Mouse (Mus musculus) liver, embryonic 16.5 days (tissue): ENCODE measurements around the gene Ihh. TPM values are rescaled to one million over a fixed set of nuclear protein-coding genes. Genes with fewer than 3 reads are reported as not detected.

Experiments
- ATAC-seq: fragments of 200-750 bp; cut with Nextera tagmentation; 2 replicates; pipeline ENCODE4 v1.8.0; 2017; ENCODE audit warnings: low read depth, mild to moderate bottlenecking, moderate number of reproducible peaks, moderate library complexity
- H3K27ac ChIP-seq: fragments of 300-500 bp; sonication (generic); 2 replicates; pipeline ENCODE4 v1.5.1; 2014; ENCODE audit warnings: mild to moderate bottlenecking, low read length
- H3K27me3 ChIP-seq: fragments of 300-500 bp; sonication (generic); 2 replicates; pipeline ENCODE4 v1.6.1; 2014; ENCODE audit warnings: low read depth, low read length, mixed read lengths; ENCODE audit not compliant: control insufficient read depth, insufficient read depth
- H3K36me3 ChIP-seq: fragments of 300-500 bp; sonication (generic); 2 replicates; pipeline ENCODE4 v1.6.1; 2014; ENCODE audit warnings: mild to moderate bottlenecking; ENCODE audit not compliant: control insufficient read depth, insufficient read depth
- H3K4me1 ChIP-seq: fragments of 300-500 bp; sonication (generic); 2 replicates; pipeline ENCODE4 v1.6.1; 2014; ENCODE audit warnings: low read depth, low read length, mixed read lengths; ENCODE audit not compliant: control insufficient read depth
- H3K4me2 ChIP-seq: fragments of 300-500 bp; sonication (generic); 2 replicates; pipeline ENCODE4 v1.6.1; 2014; ENCODE audit warnings: low read depth, low read length, mixed read lengths
- H3K4me3 ChIP-seq: fragments of 300-500 bp; sonication (generic); 2 replicates; pipeline ENCODE4 v1.5.1; 2014; ENCODE audit warnings: low read depth, mild to moderate bottlenecking, low read length
- H3K9ac ChIP-seq: fragments of 300-500 bp; sonication (generic); 2 replicates; pipeline ENCODE4 v1.6.1; 2014; ENCODE audit warnings: low read depth, low read length
- H3K9me3 ChIP-seq: fragments of 300-500 bp; sonication (generic); replicated peaks from 2 replicates; pipeline ENCODE4 v1.6.1; 2016; ENCODE audit warnings: low read length; ENCODE audit not compliant: control insufficient read depth
- WGBS: fragments of 180-500 bp; shearing (Covaris S2); extraction: QIAGEN DNeasy Blood & Tissue Kit; methylation state at CpG from one replicate; pipeline ENCODE4 v1.1.7; 2014; ENCODE audit not compliant: insufficient replicate concordance; 5-methylcytosine and 5-hydroxymethylcytosine counted together
- polyA plus RNA-seq: library from polyadenylated mRNA; unstranded; fragments of >200 nt; fragmentation: Nextera tagmentation; extraction: Ambion mirVana; gene quantifications from 2 replicates; pipeline ENCODE4 v1.2.1, GENCODE M21; 2015

Ihh gene
- polyA plus RNA-seq: 2.6 and 4.0 TPM in 2 replicates

GRCm38 (mm10) chr1:74951556-74952210 is at the start of gene Ihh:
Gene Ihh (minus strand): TSS chr1:74951672.
- no peaks in the 10 kb centered on the region for H3K9me3 ChIP-seq
- H3K4me3 ChIP-seq: peak within 1 kb of the TSS; percentile 56
- no peaks in the 10 kb centered on the region for H3K4me1 ChIP-seq
- H3K9ac ChIP-seq: peak within 1 kb of the TSS; percentile 53
- peak within 1 kb of the TSS; percentile 45 for H3K4me2 ChIP-seq
- 3% methylated on average over 45 of the region's 55 CpGs for whole genome bisulfite sequencing
- H3K27me3 ChIP-seq: peaks cover 67% of the 10 kb centered on the region
- peak; percentile 88 for ATAC-seq
- H3K27ac ChIP-seq: peak within 1 kb of the TSS; percentile 34
- no peaks in the 10 kb centered on the region for H3K36me3 ChIP-seq

GRCm38 (mm10) chr1:75001183-75001582 is 49.7 kb upstream of the Ihh start:
- WGBS: 55% methylated on average over 6 of the region's 6 CpGs

DNA sequence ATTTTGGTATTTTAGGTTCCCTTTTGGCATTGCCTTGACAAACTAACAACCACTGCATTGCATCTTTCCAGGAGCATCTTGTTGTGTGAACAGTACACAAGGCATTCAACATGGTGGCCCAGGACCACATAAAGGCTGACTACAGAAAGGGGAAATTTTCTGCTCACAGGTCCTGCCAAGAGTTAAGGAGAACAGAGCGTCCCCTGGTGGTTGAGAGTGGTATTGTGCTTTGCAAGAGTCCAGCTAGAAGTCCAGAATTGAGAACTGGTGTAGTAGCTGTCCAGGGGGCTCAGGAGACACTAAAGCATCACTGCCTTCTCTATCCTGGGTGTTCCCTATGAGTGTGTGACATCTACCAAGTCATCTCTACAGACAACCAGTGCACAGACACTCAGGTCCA is 49.0 kb upstream of the Ihh start:
- ATAC-seq: no peak
- no peaks in the 10 kb centered on the region for H3K9me3 ChIP-seq
- no peak overlapping the region for H3K27ac ChIP-seq
- no peak overlapping the region for H3K4me2 ChIP-seq
- H3K9ac ChIP-seq: no peak overlapping the region
- WGBS: 3% methylated on average over 1 of the region's 1 CpGs
- no peaks in the 10 kb centered on the region for H3K27me3 ChIP-seq
- no peaks in the 10 kb centered on the region for H3K4me1 ChIP-seq
- H3K36me3 ChIP-seq: no peaks in the 10 kb centered on the region
- H3K4me3 ChIP-seq: no peak overlapping the region

More at GRCm38 (mm10) chr1:75001183-75001582, 49.7 kb upstream of the Ihh start:
- Histone ChIP-seq H3K36me3 (no peaks in the 10 kb centered on the region), H3K4me1 (no peaks in the 10 kb centered on the region), H3K27me3 (no peaks in the 10 kb centered on the region), H3K4me3 (no peak overlapping the region), H3K27ac (no peak overlapping the region), H3K9ac (no peak overlapping the region), H3K4me2 (no peak overlapping the region), H3K9me3 (no peaks in the 10 kb centered on the region)
- no peak for ATAC-seq

DNA sequence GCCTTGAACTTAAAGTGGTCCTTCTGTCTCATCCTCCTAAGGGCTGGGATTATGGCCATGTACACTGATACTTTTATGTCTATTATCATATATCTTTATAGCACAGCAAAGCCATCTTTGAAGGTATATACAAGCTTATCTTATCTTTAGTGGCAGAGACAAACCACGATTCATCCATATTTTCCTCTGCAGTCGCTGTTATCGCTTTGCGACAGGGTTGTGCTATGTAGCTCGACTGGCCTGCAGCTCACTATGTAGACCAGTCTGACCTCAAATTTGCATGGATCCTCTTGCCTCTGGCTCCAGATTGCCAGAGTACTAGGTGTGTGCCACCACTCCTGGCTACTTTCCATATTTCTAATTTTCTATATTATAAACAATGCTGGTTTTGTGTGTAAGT is 47.7 kb upstream of the Ihh start:
- Histone ChIP-seq H3K4me1 (no peaks in the 10 kb centered on the region), H3K4me2 (no peak overlapping the region), H3K27me3 (no peaks in the 10 kb centered on the region), H3K4me3 (no peak overlapping the region), H3K36me3 (no peaks in the 10 kb centered on the region), H3K9me3 (no peaks in the 10 kb centered on the region), H3K27ac (no peak overlapping the region), H3K9ac (no peak overlapping the region)
- ATAC-seq: no peak
- 18% methylated on average over 5 of the region's 5 CpGs for WGBS

DNA sequence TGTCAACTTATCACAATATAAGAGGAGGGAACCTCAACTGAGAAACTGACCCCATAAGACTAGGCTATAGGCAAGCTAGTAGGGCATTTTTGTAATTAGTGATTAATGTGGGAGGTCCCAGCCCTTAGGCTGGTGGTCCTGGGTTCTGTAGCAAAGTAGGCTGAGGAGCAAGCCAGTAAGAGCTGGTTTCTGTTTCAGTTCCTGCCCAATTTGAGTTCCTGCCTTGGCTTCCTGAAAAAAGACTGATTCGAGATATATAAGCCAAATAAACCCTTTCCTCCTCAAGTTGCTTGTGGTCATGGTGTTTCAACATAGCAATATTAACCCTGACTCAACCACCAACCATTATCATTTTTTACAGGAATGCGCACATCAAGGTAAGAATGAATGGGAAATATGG is 45.8 kb upstream of the Ihh start:
- H3K27ac ChIP-seq: no peak overlapping the region
- H3K9me3 ChIP-seq: no peaks in the 10 kb centered on the region
- H3K4me3 ChIP-seq: no peak overlapping the region
- H3K4me1 ChIP-seq: no peaks in the 10 kb centered on the region
- ATAC-seq: no peak
- 53% methylated on average over 2 of the region's 2 CpGs for WGBS
- no peak overlapping the region for H3K4me2 ChIP-seq
- H3K9ac ChIP-seq: no peak overlapping the region
- no peaks in the 10 kb centered on the region for H3K27me3 ChIP-seq
- H3K36me3 ChIP-seq: no peaks in the 10 kb centered on the region

GRCm38 (mm10) chr1:74977001-74977400 is 25.5 kb upstream of the Ihh start:
- H3K36me3 ChIP-seq: no peaks in the 10 kb centered on the region
- no peak overlapping the region for H3K4me2 ChIP-seq
- no peak overlapping the region for H3K4me3 ChIP-seq
- H3K4me1 ChIP-seq: no peaks in the 10 kb centered on the region
- no peaks in the 10 kb centered on the region for H3K27me3 ChIP-seq
- no peak overlapping the region for H3K27ac ChIP-seq
- no peaks in the 10 kb centered on the region for H3K9me3 ChIP-seq
- H3K9ac ChIP-seq: no peak overlapping the region
- WGBS: 65% methylated on average over 8 of the region's 8 CpGs
- no peak for ATAC-seq

DNA sequence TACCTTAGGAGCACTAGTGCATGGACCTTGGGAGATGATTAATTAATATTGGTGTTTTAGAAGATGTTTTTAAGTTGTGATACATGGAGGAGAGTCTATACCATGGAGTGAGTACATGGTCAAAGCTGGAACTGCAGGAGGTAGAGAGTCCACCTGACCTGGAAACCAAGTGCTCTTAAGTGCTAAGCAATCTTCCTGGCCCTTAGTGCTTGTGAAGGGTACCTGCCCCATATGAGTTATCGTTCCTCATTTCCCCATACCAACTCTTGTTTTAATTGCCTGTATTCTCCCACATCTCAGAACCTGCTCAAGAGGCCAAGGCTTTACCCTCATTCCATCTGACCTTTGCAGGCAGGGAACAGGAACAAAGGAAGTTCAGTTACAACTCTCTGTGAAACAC is 24.5 kb upstream of the Ihh start:
- H3K36me3 ChIP-seq: no peaks in the 10 kb centered on the region
- no peak overlapping the region for H3K27ac ChIP-seq
- no peak overlapping the region for H3K9ac ChIP-seq
- H3K9me3 ChIP-seq: no peaks in the 10 kb centered on the region
- no peaks in the 10 kb centered on the region for H3K27me3 ChIP-seq
- no peaks in the 10 kb centered on the region for H3K4me1 ChIP-seq
- no peak for ATAC-seq
- H3K4me2 ChIP-seq: no peak overlapping the region
- no peak overlapping the region for H3K4me3 ChIP-seq
- 57% methylated on average over 1 of the region's 1 CpGs for WGBS

- Histone ChIP-seq H3K36me3 (no peaks in the 10 kb centered on the region), H3K27ac (no peak overlapping the region), H3K4me3 (no peak overlapping the region), H3K9ac (no peak overlapping the region), H3K4me1 (peaks cover 2% of the 10 kb centered on the region; the same call in 1 of the 2 replicates), H3K4me2 (no peak overlapping the region), H3K27me3 (no peaks in the 10 kb centered on the region), H3K9me3 (no peaks in the 10 kb centered on the region)
- no peak for ATAC-seq
- WGBS: 58% methylated on average over 6 of the region's 6 CpGs
Measured at GRCm38 (mm10) chr1:74973590-74973989, 22.1 kb upstream of the Ihh start.

DNA sequence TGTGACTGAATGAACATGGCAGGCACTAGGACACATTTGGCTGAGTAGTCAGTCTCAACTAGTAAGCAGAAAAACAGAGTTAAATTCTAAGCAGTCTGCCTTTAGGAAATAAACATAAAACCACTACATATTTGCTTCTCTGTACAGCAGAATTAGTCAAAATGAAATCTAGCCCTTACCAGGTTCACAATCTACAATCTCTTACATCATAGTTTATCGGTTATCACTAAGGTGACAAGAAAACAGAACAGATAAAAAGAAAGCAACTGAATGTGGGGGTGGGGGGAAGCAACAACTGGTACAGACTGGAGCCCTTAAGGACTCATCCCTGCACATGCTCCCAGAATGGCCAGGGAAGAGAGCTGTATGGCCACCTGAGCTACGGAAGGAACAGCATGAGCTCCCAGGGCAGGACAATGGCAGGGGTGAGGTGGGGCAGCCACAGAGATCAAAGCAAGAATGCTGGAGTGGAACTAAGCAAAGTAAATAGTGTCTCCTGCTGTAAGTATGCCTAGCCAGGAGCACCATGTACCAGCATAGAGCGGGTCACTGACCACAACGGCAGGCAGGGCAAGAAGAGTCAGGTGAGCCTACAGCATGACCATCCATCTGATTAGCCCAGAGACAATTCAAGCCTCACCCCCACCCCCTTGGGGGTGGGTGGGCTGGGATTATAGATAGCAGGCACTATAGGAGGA is 20.0 kb upstream of the Ihh start:
- H3K4me3 ChIP-seq: no peak overlapping the region
- no peaks in the 10 kb centered on the region for H3K27me3 ChIP-seq
- ATAC-seq: peak; percentile 87
- H3K4me1 ChIP-seq: peaks cover 2% of the 10 kb centered on the region; the same call in 1 of the 2 replicates
- H3K9ac ChIP-seq: no peak overlapping the region
- no peaks in the 10 kb centered on the region for H3K36me3 ChIP-seq
- peak overlapping the region; percentile 59 for H3K27ac ChIP-seq
- 49% methylated on average over 4 of the region's 4 CpGs for WGBS
- no peak overlapping the region for H3K4me2 ChIP-seq
- H3K9me3 ChIP-seq: no peaks in the 10 kb centered on the region
